Mouse (Mus musculus) liver, postnatal 0 days (tissue): ENCODE data around the gene Ip6k2.

Experiments used
- CTCF ChIP-seq: sonication (generic); IDR thresholded peaks from 2 replicates; pipeline ENCODE4 v1.5.1; 2016; ENCODE audit warnings: antibody characterized with exemption, low read depth
- EP300 ChIP-seq: IDR thresholded peaks from 2 replicates; pipeline ENCODE4 v1.6.1; 2016; ENCODE audit warnings: antibody characterized with exemption, low read depth, mild to moderate bottlenecking

DNA sequence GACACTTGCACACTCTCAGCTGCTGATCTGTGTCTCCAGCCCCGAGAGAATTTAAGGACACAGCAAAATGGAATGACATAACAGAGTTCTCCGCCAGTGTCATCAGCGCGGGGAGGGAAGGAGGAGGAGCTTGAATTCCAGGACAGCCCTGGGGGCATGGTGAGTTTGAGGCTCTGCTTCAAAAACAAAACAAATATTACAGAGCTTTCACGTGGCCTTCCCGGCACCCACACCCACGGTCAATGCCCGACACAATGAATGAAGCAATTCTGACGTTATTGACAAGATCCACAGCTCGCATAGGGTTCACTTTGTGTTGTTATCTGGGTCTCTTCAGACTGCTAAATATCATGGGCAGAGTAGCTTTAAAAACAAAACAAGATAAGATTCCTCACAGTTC lies 18.6 kb upstream of the Ip6k2 start:
- TF ChIP-seq CTCF (no peak), EP300 (peak; percentile 64; the same call in 1 of the 2 replicates)
